Mouse (Mus musculus): ENCODE data around the gene Cabp1.

DNA sequence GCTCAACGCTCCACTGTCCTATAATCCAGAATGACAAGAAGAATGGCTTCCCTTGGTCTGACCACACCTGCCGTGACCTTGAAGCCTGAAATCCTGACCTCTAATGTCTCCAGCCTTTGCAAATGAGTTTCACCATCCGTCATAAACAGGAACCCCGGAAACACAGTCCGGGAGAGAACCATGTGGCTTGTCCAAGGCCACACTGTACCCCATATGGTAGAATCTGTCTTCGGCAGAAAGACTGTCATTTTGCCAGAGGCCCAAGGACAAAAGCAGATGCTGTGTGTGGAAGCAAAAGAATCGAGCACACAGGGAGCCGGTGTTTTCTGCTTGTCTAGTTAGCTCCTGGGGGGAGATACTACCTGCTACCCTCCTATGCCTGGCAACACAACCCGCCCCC lies 18.3 kb upstream of the Cabp1 start:
- no peak for TF ChIP-seq CTCF (IDR thresholded peaks at IDR 0.05; ENCODE audit: extremely low read depth, insufficient read depth, insufficient read length, insufficient replicate concordance)
- no peak for TF ChIP-seq POLR2A (IDR thresholded peaks at IDR 0.05; ENCODE audit: low read depth, low read length)

Data from spleen, adult 2 months (tissue).